Mouse (Mus musculus) forebrain, embryonic 14.5 days (tissue): ENCODE measurements around the gene Rp9. TPM values are rescaled to one million over a fixed set of nuclear protein-coding genes. Genes with fewer than 3 reads are reported as not detected.
A peak's percentile ranks its signal among the peaks of the same experiment; 100 is the strongest.

ENCODE experiments used
- ATAC-seq: fragments of 200-750 bp; cut with Nextera tagmentation; 2 replicates; pipeline ENCODE4 v1.8.0; 2017; ENCODE audit warnings: mild to moderate bottlenecking, moderate library complexity
- DNase-seq: peaks from one replicate; pipeline ENCODE4 v3.0.0-alpha.2; 2015; ENCODE audit warnings: low spot score
- H3K27ac ChIP-seq: fragments of 300-500 bp; sonication (generic); 2 replicates; pipeline ENCODE4 v1.5.1; 2014; ENCODE audit warnings: low read depth, mild to moderate bottlenecking, control low read depth, low read length, moderate library complexity
- H3K27me3 ChIP-seq: fragments of 300-500 bp; sonication (generic); replicated peaks from 2 replicates; pipeline ENCODE4 v1.6.1; 2014; ENCODE audit warnings: low read length, control low read depth, mixed read lengths; ENCODE audit not compliant: control insufficient read depth, insufficient read depth
- H3K36me3 ChIP-seq: fragments of 300-500 bp; sonication (generic); 2 replicates; pipeline ENCODE4 v1.6.1; 2014; ENCODE audit warnings: low read length, control low read depth; ENCODE audit not compliant: control insufficient read depth, insufficient read depth
- H3K4me1 ChIP-seq: fragments of 300-500 bp; sonication (generic); 2 replicates; pipeline ENCODE4 v1.6.1; 2014; ENCODE audit warnings: antibody characterized with exemption, low read length, control low read depth; ENCODE audit not compliant: control insufficient read depth, insufficient read depth
- H3K4me2 ChIP-seq: fragments of 300-500 bp; sonication (generic); 2 replicates; pipeline ENCODE4 v1.6.1; 2014; ENCODE audit warnings: mild to moderate bottlenecking, control low read depth, low read length
- H3K4me3 ChIP-seq: fragments of 300-500 bp; sonication (generic); 2 replicates; pipeline ENCODE4 v1.5.1; 2014; ENCODE audit warnings: low read depth, low read length, control low read depth
- H3K9ac ChIP-seq: fragments of 300-500 bp; sonication (generic); 2 replicates; pipeline ENCODE4 v1.6.1; 2014; ENCODE audit warnings: mild to moderate bottlenecking, low read length, control low read depth, moderate library complexity
- H3K9me3 ChIP-seq: fragments of 300-500 bp; sonication (generic); replicated peaks from 2 replicates; pipeline ENCODE4 v1.6.1; 2016; ENCODE audit warnings: low read length, control low read depth, mixed read lengths; ENCODE audit not compliant: control insufficient read depth
- WGBS: fragments of 180-500 bp; shearing (Covaris S2); extraction: QIAGEN DNeasy Blood & Tissue Kit; methylation state at CpG from one replicate; pipeline ENCODE4 v1.1.7; 2014; 5-methylcytosine and 5-hydroxymethylcytosine counted together
- polyA plus RNA-seq: library from polyadenylated mRNA; unstranded; fragments of >200 nt; fragmentation: Nextera tagmentation; extraction: Ambion mirVana; gene quantifications from 2 replicates; pipeline ENCODE4 v1.2.1, GENCODE M21; 2014

The Rp9 gene
- polyA plus RNA-seq, 1 experiment from 2014 or later, result 60.8 TPM

DNA sequence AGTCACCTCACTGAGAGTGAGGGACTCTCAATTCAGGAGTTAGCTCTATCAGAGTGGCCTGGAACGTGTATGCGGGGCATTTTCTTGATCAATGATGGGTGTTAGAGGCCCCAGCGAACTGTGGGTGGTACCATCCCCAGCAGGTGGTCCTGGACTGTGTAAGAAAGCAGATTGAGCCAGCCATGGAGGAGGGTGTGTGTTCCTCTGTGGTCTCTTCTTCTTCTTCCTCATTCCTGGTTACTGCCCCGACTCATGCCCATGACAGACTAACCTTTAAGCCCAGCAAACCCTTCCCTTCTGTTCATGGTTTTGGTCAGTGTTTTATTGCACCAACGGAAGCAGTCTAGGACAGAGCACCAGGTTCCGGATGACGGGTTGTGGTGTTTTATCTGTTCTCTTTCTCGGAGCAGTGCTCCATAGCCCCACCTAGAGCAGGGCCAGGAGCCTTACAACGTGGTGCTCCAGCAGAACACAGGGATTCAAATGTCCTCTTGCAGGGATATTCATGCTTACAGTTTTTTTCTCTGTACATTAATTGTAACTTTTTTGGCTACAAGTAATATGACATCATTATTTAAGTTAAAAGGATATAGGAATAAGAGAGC is 24.8 kb upstream of the Rp9 start:
- Histone ChIP-seq H3K4me2 (no peak overlapping the region), H3K27ac (no peak overlapping the region), H3K4me1 (no peaks in the 10 kb centered on the region), H3K9ac (no peak overlapping the region), H3K4me3 (no peak overlapping the region), H3K9me3 (no peaks in the 10 kb centered on the region), H3K36me3 (no peaks in the 10 kb centered on the region), H3K27me3 (no peaks in the 10 kb centered on the region)
- no peak for DNase-seq
- 87% methylated on average over 9 of the region's 9 CpGs for WGBS
- ATAC-seq, result no peak

DNA sequence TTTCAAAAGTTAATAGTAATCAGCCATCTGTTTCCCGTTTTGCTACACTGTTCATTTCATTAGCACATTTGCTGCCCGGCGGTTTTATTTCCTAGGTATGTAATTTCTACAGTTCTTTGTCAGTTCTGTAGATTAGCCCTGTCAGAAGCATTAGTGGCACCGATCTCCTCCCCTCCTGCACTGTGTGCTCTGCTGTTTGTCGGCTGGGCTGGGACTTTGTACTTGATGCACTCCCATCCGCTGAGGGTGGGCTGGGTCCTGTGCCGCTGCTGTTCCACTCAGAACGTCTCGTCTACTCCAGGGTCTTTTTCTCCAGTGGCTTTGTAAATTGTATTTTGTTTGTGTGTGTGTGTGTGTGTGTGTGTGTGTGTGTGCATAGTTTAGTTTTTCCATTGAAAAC is 19.4 kb upstream of the Rp9 start:
- H3K4me2 ChIP-seq, result no peak overlapping the region
- H3K9me3 ChIP-seq, result no peaks in the 10 kb centered on the region
- WGBS, result 58% methylated on average over 9 of the region's 9 CpGs
- H3K27me3 ChIP-seq, result no peaks in the 10 kb centered on the region
- no peak overlapping the region for H3K4me3 ChIP-seq
- ATAC-seq, result no peak
- no peak overlapping the region for H3K27ac ChIP-seq
- H3K4me1 ChIP-seq, result no peaks in the 10 kb centered on the region
- H3K9ac ChIP-seq, result no peak overlapping the region
- DNase-seq, result no peak
- 0 out of 2 replicates have a peak, but pooled peaks cover 2% of the 10 kb centered on the region for H3K36me3 ChIP-seq

DNA sequence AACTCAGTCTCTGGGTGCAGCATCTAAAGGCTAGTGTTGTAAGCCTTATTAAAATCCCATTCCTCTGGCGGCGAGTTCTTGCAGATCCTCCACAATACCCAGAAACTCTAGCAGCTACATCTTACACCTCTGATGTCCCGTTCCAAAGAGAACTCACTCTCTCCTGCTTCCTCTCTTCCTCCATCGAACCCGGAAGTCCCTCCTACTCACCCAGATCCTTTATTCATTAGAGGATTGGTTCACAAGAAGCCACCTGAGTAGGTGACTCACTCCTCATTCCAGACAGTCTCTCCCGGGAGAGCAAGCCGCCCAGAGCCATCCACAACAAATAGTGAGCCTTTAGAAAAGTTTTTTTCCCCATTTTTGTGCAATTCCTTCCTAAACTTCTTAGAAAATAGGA is 16.7 kb upstream of the Rp9 start:
- Histone ChIP-seq H3K4me2 (no peak overlapping the region), H3K27ac (no peak overlapping the region), H3K9me3 (no peaks in the 10 kb centered on the region), H3K4me1 (no peaks in the 10 kb centered on the region), H3K27me3 (no peaks in the 10 kb centered on the region), H3K4me3 (no peak overlapping the region), H3K9ac (no peak overlapping the region), H3K36me3 (0 out of 2 replicates have a peak, but pooled peaks cover 2% of the 10 kb centered on the region)
- ATAC-seq (no peak), DNase-seq (no peak)
- WGBS, result 91% methylated on average over 7 of the region's 7 CpGs

GRCm38 (mm10) chr9:22484562-22485308 is 15.2 kb upstream of the Rp9 start:
- H3K36me3 ChIP-seq, result 0 out of 2 replicates have a peak, but pooled peaks cover 2% of the 10 kb centered on the region
- H3K27me3 ChIP-seq, result no peaks in the 10 kb centered on the region
- WGBS, result 94% methylated on average over 12 of the region's 12 CpGs
- no peaks in the 10 kb centered on the region for H3K4me1 ChIP-seq
- H3K4me3 ChIP-seq, result no peak overlapping the region
- H3K9me3 ChIP-seq, result no peaks in the 10 kb centered on the region
- H3K4me2 ChIP-seq, result no peak overlapping the region
- no peak overlapping the region for H3K9ac ChIP-seq
- ATAC-seq (no peak), DNase-seq (no peak)
- no peak overlapping the region for H3K27ac ChIP-seq

GRCm38 (mm10) chr9:22483866-22484561 is 14.5 kb upstream of the Rp9 start:
- no peak overlapping the region for H3K4me2 ChIP-seq
- 0 out of 2 replicates have a peak, but pooled peaks cover 2% of the 10 kb centered on the region for H3K36me3 ChIP-seq
- no peaks in the 10 kb centered on the region for H3K9me3 ChIP-seq
- H3K27ac ChIP-seq, result no peak overlapping the region
- ATAC-seq (no peak), DNase-seq (no peak)
- 96% methylated on average over 8 of the region's 8 CpGs for WGBS
- H3K9ac ChIP-seq, result no peak overlapping the region
- no peaks in the 10 kb centered on the region for H3K4me1 ChIP-seq
- no peaks in the 10 kb centered on the region for H3K27me3 ChIP-seq
- H3K4me3 ChIP-seq, result no peak overlapping the region

- Histone ChIP-seq H3K4me3 (no peak overlapping the region), H3K9ac (no peak overlapping the region), H3K36me3 (no peaks in the 10 kb centered on the region), H3K4me2 (no peak overlapping the region), H3K27me3 (no peaks in the 10 kb centered on the region), H3K9me3 (no peaks in the 10 kb centered on the region), H3K27ac (no peak overlapping the region), H3K4me1 (peaks cover 10% of the 10 kb centered on the region)
- DNase-seq (no peak), ATAC-seq (no peak)
- WGBS, result 93% methylated on average over 8 of the region's 8 CpGs
Observed at GRCm38 (mm10) chr9:22478946-22479345, 9.4 kb upstream of the Rp9 start.

GRCm38 (mm10) chr9:22476265-22476664 is 6.7 kb upstream of the Rp9 start:
- peak overlapping the region; percentile 69 for H3K9ac ChIP-seq
- H3K27me3 ChIP-seq, result no peaks in the 10 kb centered on the region
- H3K9me3 ChIP-seq, result no peaks in the 10 kb centered on the region
- no peaks in the 10 kb centered on the region for H3K36me3 ChIP-seq
- no peak overlapping the region for H3K27ac ChIP-seq
- peaks cover 10% of the 10 kb centered on the region for H3K4me1 ChIP-seq
- H3K4me2 ChIP-seq, result peak overlapping the region; percentile 77
- DNase-seq (peak; percentile 19), ATAC-seq (no peak)
- peak overlapping the region; percentile 54 for H3K4me3 ChIP-seq
- WGBS, result 4% methylated on average over 10 of the region's 10 CpGs

GRCm38 (mm10) chr9:22475424-22475868 is 5.9 kb upstream of the Rp9 start, which contains the start of gene Bbs9:
Bbs9 (plus strand) TSS chr9:22475715.
- peak within 1 kb of the TSS; percentile 54 for H3K4me3 ChIP-seq
- no peaks in the 10 kb centered on the region for H3K27me3 ChIP-seq
- peak within 1 kb of the TSS; percentile 69 for H3K9ac ChIP-seq
- peak within 1 kb of the TSS; percentile 60; the same call in 1 of the 2 replicates for H3K27ac ChIP-seq
- ATAC-seq (peak; percentile 100), DNase-seq (peak; percentile 97)
- H3K4me2 ChIP-seq, result peak within 1 kb of the TSS; percentile 77
- no peaks in the 10 kb centered on the region for H3K9me3 ChIP-seq
- no peaks in the 10 kb centered on the region for H3K36me3 ChIP-seq
- WGBS, result under 1% methylated on average over 25 of the region's 25 CpGs
- peaks cover 10% of the 10 kb centered on the region for H3K4me1 ChIP-seq
